Mouse (Mus musculus) heart, embryonic 12.5 days (tissue): ENCODE data around the gene Sap30. TPM values are rescaled to one million over a fixed set of nuclear protein-coding genes. Genes with fewer than 3 reads are reported as not detected.

Source experiments
- ATAC-seq: fragments of 200-750 bp; cut with Nextera tagmentation; 2 replicates; pipeline ENCODE4 v1.8.0; 2017; ENCODE audit warnings: moderate TSS enrichment, moderate library complexity; ENCODE audit not compliant: insufficient number of reproducible peaks, low FRiP score
- H3K27ac ChIP-seq: fragments of 300-500 bp; sonication (generic); 2 replicates; pipeline ENCODE4 v1.5.1; 2016; ENCODE audit warnings: mild to moderate bottlenecking, moderate library complexity; ENCODE audit not compliant: poor library complexity, severe bottlenecking
- H3K27me3 ChIP-seq: fragments of 300-500 bp; sonication (generic); replicated peaks from 2 replicates; pipeline ENCODE4 v1.6.1; 2016; ENCODE audit warnings: mild to moderate bottlenecking, moderate library complexity
- H3K36me3 ChIP-seq: fragments of 300-500 bp; sonication (generic); 2 replicates; pipeline ENCODE4 v1.6.1; 2016; ENCODE audit warnings: mild to moderate bottlenecking, moderate library complexity
- H3K4me1 ChIP-seq: fragments of 300-500 bp; sonication (generic); replicated peaks from 2 replicates; pipeline ENCODE4 v1.6.1; 2016; ENCODE audit warnings: mild to moderate bottlenecking
- H3K4me2 ChIP-seq: fragments of 300-500 bp; sonication (generic); 2 replicates; pipeline ENCODE4 v1.6.1; 2016; ENCODE audit warnings: mild to moderate bottlenecking, moderate library complexity
- H3K4me3 ChIP-seq: fragments of 300-500 bp; sonication (generic); 2 replicates; pipeline ENCODE4 v1.5.1; 2016; ENCODE audit warnings: mild to moderate bottlenecking
- H3K9ac ChIP-seq: fragments of 300-500 bp; sonication (generic); 2 replicates; pipeline ENCODE4 v1.6.1; 2016; ENCODE audit warnings: mild to moderate bottlenecking, moderate library complexity
- H3K9me3 ChIP-seq: fragments of 300-500 bp; sonication (generic); replicated peaks from 2 replicates; pipeline ENCODE4 v1.6.1; 2016; ENCODE audit warnings: mild to moderate bottlenecking, moderate library complexity
- WGBS: fragments of 180-500 bp; shearing (Covaris S2); methylation state at CpG from one replicate; pipeline ENCODE4 v1.1.7; 2016; 5-methylcytosine and 5-hydroxymethylcytosine counted together
- polyA plus RNA-seq: library from polyadenylated mRNA; unstranded; fragments of >200 nt; fragmentation: Nextera tagmentation; extraction: Ambion mirVana; gene quantifications from 2 replicates; pipeline ENCODE4 v1.2.1, GENCODE M21; 2016

Sap30 gene
- polyA plus RNA-seq, 1 experiment from 2014 or later = 61.0 TPM

GRCm38 (mm10) chr8:57436437-57436796, 51.2 kb downstream of the Sap30 start:
- ATAC-seq = no peak
- no peaks in the 10 kb centered on the region for H3K9me3 ChIP-seq
- no peaks in the 10 kb centered on the region for H3K27me3 ChIP-seq
- 80% methylated on average over 9 of the region's 9 CpGs for WGBS
- 0 out of 2 replicates have a peak, but pooled peaks cover 2% of the 10 kb centered on the region for H3K4me1 ChIP-seq
- no peak overlapping the region for H3K27ac ChIP-seq
- no peak overlapping the region for H3K4me2 ChIP-seq
- H3K9ac ChIP-seq = no peak overlapping the region
- H3K4me3 ChIP-seq = no peak overlapping the region
- no peaks in the 10 kb centered on the region for H3K36me3 ChIP-seq

- no peaks in the 10 kb centered on the region for H3K9me3 ChIP-seq
- H3K4me3 ChIP-seq = no peak overlapping the region
- H3K4me2 ChIP-seq = no peak overlapping the region
- ATAC-seq = no peak
- no peaks in the 10 kb centered on the region for H3K36me3 ChIP-seq
- WGBS = 60% methylated on average over 18 of the region's 18 CpGs
- H3K9ac ChIP-seq = no peak overlapping the region
- H3K27me3 ChIP-seq = no peaks in the 10 kb centered on the region
- 0 out of 2 replicates have a peak, but pooled peaks cover 2% of the 10 kb centered on the region for H3K4me1 ChIP-seq
- H3K27ac ChIP-seq = no peak overlapping the region
These were observed 51.8 kb downstream of the Sap30 start for GRCm38 (mm10) chr8:57435768-57436436.

- Histone ChIP-seq H3K9me3 (no peaks in the 10 kb centered on the region), H3K9ac (no peak overlapping the region), H3K4me3 (no peak overlapping the region), H3K4me1 (no peaks in the 10 kb centered on the region), H3K36me3 (no peaks in the 10 kb centered on the region), H3K27ac (no peak overlapping the region), H3K27me3 (no peaks in the 10 kb centered on the region), H3K4me2 (no peak overlapping the region)
- 81% methylated on average over 5 of the region's 5 CpGs for WGBS
- ATAC-seq = no peak
These were observed 54.9 kb downstream of the Sap30 start for GRCm38 (mm10) chr8:57432802-57433201.

Other genes with a start within 250 kb of the Sap30 start
- gene Hand2, start 166.9 kb downstream of the Sap30 start, polyA plus RNA-seq = 18.0 and 19.4 TPM in 2 replicates
- gene Scrg1, start 31.9 kb downstream of the Sap30 start, polyA plus RNA-seq = 0.58 and 1.6 TPM in 2 replicates
- gene Hmgb2, start 24.0 kb upstream of the Sap30 start, polyA plus RNA-seq = 346 and 354 TPM in 2 replicates
- gene Galnt7, start 165.2 kb upstream of the Sap30 start, polyA plus RNA-seq = 7.5 and 8.6 TPM in 2 replicates